Mouse (Mus musculus) small intestine, adult 2 months (tissue): Measurements from ENCODE around the gene Cdc42se2. TPM values are rescaled to one million over a fixed set of nuclear protein-coding genes. Genes with fewer than 3 reads are reported as not detected.

Experiments used
- H3K27ac ChIP-seq: fragments of 200-500 bp; 2 replicates; pipeline ENCODE4 v1.5.1; 2012; ENCODE audit warnings: low read depth, low read length, control low read depth, inconsistent platforms; ENCODE audit not compliant: insufficient read depth
- H3K27me3 ChIP-seq: fragments of 200-500 bp; 2 replicates; pipeline ENCODE4 v1.6.1; 2012; ENCODE audit warnings: mild to moderate bottlenecking, moderate library complexity, low read length, inconsistent platforms; ENCODE audit not compliant: control insufficient read depth, insufficient read depth
- H3K36me3 ChIP-seq: fragments of 200-500 bp; 2 replicates; pipeline ENCODE4 v1.6.1; 2012; ENCODE audit warnings: mild to moderate bottlenecking, low read length, control low read depth, inconsistent platforms; ENCODE audit not compliant: control insufficient read depth, insufficient read depth
- H3K4me1 ChIP-seq: fragments of 200-500 bp; 2 replicates; pipeline ENCODE4 v1.6.1; 2012; ENCODE audit warnings: low read length, inconsistent platforms, mixed read lengths; ENCODE audit not compliant: control insufficient read depth, insufficient read depth, insufficient read length
- H3K4me3 ChIP-seq: fragments of 200-500 bp; 2 replicates; pipeline ENCODE4 v1.5.1; 2012; ENCODE audit warnings: low read depth, mild to moderate bottlenecking, control low read depth, inconsistent platforms, low read length, moderate library complexity
- CTCF ChIP-seq: fragments of 200-500 bp; IDR thresholded peaks from 2 replicates; pipeline ENCODE4 v1.5.1; 2012; ENCODE audit warnings: low read depth, mild to moderate bottlenecking, control low read depth, inconsistent platforms, low read length, moderate library complexity, mixed read lengths; ENCODE audit not compliant: insufficient replicate concordance, insufficient read length; ENCODE audit errors: extremely low read depth
- POLR2A ChIP-seq: fragments of 200-500 bp; IDR thresholded peaks from 2 replicates; pipeline ENCODE4 v1.6.1; 2012; ENCODE audit warnings: low read depth, mild to moderate bottlenecking, control low read depth, inconsistent platforms, low read length, moderate library complexity
- WGBS: fragments of 180-500 bp; shearing (Covaris S2); methylation state at CpG from one replicate; pipeline ENCODE4 v1.1.7; 2018; 5-methylcytosine and 5-hydroxymethylcytosine counted together
- polyA plus RNA-seq: library from polyadenylated mRNA; depleted of rRNA; stranded (reverse); fragments of >200 nt; gene quantifications from 2 replicates; pipeline ENCODE4 v1.2.3, GENCODE M21; 2012

Cdc42se2 gene
- polyA plus RNA-seq, 1 experiment: 69.2 TPM

DNA sequence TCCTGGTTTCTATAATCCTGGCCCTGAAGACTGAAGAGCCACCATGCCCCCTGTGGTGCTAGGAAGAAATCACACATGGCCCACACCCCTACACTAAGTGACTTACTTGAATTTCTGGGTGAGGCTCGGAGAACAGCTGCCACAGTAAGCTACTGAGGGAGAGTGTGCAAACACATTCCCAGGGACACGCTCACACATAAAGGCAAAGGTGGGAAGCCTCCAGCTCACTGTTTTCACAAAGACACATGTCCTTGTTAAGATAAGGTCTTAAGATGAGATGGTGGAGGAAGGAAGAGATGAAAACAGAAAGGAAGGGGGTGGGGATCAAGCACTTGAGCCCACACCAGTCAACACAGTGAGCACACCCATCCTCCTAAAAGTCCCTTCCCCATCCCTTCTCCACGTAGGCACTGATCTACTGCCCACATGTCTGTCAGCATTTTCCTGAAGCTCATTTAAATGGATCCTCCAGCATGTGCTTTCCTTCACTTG is 60.9 kb downstream of the Cdc42se2 start:
- Histone ChIP-seq H3K27me3 (no peaks in the 10 kb centered on the region), H3K4me1 (peaks cover 9% of the 10 kb centered on the region), H3K4me3 (no peak overlapping the region), H3K27ac (peak overlapping the region; percentile 82), H3K36me3 (peaks cover 36% of the 10 kb centered on the region)
- 68% methylated on average over 3 of the region's 3 CpGs for WGBS
- TF ChIP-seq CTCF: no peak

DNA sequence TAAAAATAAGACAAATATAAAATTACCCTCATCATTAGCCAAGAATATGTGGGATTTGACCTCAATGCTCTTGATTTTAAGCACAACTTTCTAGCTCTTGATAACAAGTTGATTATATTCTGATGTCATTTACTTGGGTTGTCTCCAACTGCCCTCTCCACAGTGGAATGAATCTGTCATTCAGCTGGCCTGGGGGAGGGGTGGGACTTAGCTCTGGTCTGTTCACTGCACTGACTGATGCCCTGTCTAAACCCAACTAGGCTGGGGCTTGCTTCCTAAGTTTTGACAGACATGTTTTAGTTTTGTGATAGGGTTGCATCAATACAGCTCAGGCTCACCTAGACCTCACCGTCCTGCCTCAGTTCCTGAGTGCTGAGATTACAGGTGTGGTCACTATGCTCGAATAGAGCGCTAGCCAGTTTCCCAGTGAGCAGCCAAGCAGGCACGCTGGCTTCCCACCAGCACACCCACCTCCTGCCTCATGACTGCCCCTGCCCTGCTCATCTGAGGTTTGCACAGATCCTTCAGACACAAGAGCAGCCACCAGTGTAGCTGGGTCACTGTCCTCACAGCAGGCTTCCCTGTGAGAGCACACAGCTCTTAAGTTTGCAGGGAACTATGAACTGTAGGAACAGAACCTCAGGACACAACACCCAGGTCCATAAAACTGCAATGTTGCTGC is 63.0 kb downstream of the Cdc42se2 start:
- no peak overlapping the region for H3K4me3 ChIP-seq
- TF ChIP-seq POLR2A: no peak
- no peak for TF ChIP-seq CTCF
- peaks cover 8% of the 10 kb centered on the region for H3K4me1 ChIP-seq
- peaks cover 49% of the 10 kb centered on the region for H3K36me3 ChIP-seq
- WGBS: 79% methylated on average over 4 of the region's 4 CpGs
- H3K27me3 ChIP-seq: no peaks in the 10 kb centered on the region
- no peak overlapping the region for H3K27ac ChIP-seq

DNA sequence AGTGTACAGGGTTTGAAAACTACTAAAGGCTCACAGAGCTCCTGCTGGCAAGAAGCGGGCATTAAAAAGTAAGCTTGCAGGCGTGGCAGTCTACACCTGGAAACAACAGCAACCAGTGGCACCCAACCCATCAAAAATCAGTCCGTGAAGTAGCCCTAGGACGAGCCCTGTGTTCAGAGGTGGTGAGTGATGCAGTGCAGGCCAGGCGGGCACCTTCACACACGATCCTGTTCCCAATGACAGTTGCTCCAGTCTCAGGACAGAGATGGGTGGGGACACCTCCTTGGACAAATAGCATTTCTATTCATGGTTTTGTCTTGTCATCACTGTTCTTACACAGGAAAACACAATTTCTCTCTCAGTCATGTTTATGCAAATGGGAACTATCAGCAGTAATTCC is 65.4 kb downstream of the Cdc42se2 start:
- 85% methylated on average over 6 of the region's 6 CpGs for WGBS
- H3K27me3 ChIP-seq: no peaks in the 10 kb centered on the region
- no peak overlapping the region for H3K27ac ChIP-seq
- TF ChIP-seq CTCF (no peak), POLR2A (no peak)
- H3K4me1 ChIP-seq: peaks cover 6% of the 10 kb centered on the region
- peaks cover 62% of the 10 kb centered on the region for H3K36me3 ChIP-seq
- H3K4me3 ChIP-seq: no peak overlapping the region

DNA sequence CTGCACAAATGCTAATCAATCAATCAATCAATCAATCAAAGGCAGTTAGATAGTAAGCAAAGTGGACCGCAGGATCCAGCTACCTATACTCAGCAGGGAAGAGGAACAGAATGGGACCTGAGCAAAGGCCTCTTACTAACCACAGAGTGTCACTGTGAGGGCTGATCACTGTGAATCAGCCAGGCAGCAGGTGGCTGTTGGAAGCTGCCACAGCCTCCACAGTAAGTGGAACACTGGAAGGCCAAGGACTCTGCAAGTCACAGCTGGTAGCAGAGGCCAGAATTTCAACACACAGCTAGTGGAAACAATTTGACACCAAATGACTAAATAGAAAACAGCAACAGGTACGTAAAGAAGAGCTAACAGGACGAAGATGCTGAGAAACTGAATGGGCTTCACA is 68.9 kb downstream of the Cdc42se2 start:
- peaks cover 60% of the 10 kb centered on the region for H3K36me3 ChIP-seq
- WGBS: 90% methylated on average over 3 of the region's 3 CpGs
- no peak overlapping the region for H3K27ac ChIP-seq
- no peaks in the 10 kb centered on the region for H3K4me1 ChIP-seq
- H3K4me3 ChIP-seq: no peak overlapping the region
- TF ChIP-seq POLR2A: no peak
- TF ChIP-seq CTCF: no peak
- H3K27me3 ChIP-seq: no peaks in the 10 kb centered on the region

DNA sequence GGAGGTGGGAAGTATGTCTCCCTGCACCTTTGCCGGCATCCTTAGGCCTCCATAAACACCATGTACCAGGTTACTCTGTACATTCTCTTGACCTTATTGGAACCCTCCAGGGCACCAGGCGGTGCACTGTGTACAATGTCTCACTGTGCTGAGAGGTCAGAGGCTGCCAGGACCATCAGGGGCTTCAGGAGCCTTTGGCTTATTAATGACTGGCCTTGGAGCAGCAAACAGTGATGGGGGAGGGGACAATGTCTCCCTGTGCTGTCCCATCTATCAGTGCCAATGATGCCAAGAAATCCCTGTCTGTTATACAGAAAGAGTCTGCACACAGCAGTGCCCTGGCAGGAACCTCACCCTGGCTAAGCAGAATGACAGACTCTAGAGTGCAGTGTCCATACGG is 69.6 kb downstream of the Cdc42se2 start:
- H3K36me3 ChIP-seq: peaks cover 54% of the 10 kb centered on the region
- no peaks in the 10 kb centered on the region for H3K27me3 ChIP-seq
- H3K4me1 ChIP-seq: no peaks in the 10 kb centered on the region
- H3K4me3 ChIP-seq: no peak overlapping the region
- TF ChIP-seq CTCF: no peak
- TF ChIP-seq POLR2A: no peak
- 94% methylated on average over 3 of the region's 3 CpGs for WGBS
- no peak overlapping the region for H3K27ac ChIP-seq

DNA sequence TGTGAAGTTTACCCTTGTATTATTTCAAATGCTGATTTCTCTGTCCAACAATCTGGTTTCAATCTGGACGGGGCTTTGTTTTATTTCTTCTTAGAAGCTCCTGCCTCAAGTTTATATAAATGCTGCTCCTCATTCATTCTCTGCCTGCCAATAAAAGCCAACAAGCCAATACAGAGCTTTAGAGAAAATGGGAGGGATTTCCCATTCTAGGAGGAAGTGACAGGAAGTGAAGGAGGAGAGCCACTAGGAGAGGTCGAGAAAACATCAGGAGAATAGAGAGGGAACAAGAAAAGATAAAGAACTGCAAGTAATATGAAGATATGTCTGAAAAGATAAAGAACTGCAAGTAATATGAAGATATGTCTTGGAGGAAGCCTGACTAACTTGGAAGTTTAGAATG is 74.6 kb downstream of the Cdc42se2 start:
- TF ChIP-seq POLR2A: no peak
- TF ChIP-seq CTCF: no peak
- WGBS: 57% methylated on average over 2 of the region's 2 CpGs
- no peaks in the 10 kb centered on the region for H3K4me1 ChIP-seq
- H3K27me3 ChIP-seq: no peaks in the 10 kb centered on the region
- H3K36me3 ChIP-seq: peaks cover 15% of the 10 kb centered on the region
- H3K27ac ChIP-seq: no peak overlapping the region
- H3K4me3 ChIP-seq: no peak overlapping the region

DNA sequence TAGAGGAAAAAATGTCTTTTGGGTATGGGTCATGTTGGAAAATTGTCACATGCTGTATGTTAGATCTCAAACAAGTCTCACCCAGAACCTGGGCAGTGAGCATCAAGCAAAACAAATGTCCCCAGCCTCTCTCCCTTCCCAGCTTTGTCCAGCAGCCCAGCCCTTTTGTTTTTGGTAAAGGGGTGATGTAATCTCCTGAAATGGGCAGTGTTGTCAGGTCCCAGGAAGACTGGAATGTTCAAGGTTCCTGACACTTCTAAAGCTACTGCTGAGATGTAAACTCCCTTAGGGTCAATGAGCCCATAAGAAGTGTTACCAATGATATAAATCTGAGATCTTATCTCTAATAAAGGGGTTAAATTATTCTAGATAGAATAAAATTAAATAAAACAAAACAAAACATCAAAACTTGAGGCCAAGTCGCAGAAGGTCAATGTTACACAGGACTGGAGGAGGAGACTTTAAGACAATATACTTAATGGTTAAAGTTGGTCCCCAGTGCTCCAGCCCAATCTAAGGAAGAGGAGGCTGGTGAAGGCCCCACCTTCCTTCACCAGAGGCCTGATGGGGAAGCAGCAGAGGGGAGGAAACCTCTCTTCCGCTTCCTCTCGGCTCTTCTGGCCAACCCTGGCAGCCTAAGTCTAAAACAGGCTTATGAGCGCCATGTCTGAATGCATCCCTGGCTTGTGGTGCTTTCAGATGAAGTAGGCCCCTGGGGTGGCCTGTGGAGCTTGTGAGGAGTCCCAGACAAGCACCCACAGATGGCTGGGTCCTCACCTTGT is 76.8 kb downstream of the Cdc42se2 start:
- Histone ChIP-seq H3K27ac (no peak overlapping the region), H3K4me3 (no peak overlapping the region), H3K4me1 (no peaks in the 10 kb centered on the region), H3K36me3 (peaks cover 1% of the 10 kb centered on the region), H3K27me3 (no peaks in the 10 kb centered on the region)
- WGBS: 83% methylated on average over 4 of the region's 4 CpGs
- TF ChIP-seq POLR2A (no peak), CTCF (no peak)
